Mouse (Mus musculus) neural tube, embryonic 15.5 days (tissue): ENCODE results near the gene Thrb. TPM values are rescaled to one million over a fixed set of nuclear protein-coding genes. Genes with fewer than 3 reads are reported as not detected.

Source experiments
- ATAC-seq: fragments of 200-750 bp; cut with Nextera tagmentation; 2 replicates; pipeline ENCODE4 v1.8.0; 2017; ENCODE audit warnings: mild to moderate bottlenecking, moderate TSS enrichment, moderate library complexity; ENCODE audit not compliant: low FRiP score
- H3K27ac ChIP-seq: fragments of 300-500 bp; sonication (generic); replicated peaks from 2 replicates; pipeline ENCODE4 v1.5.1; 2015; ENCODE audit warnings: mild to moderate bottlenecking, inconsistent platforms
- H3K27me3 ChIP-seq: fragments of 300-500 bp; sonication (generic); replicated peaks from 2 replicates; pipeline ENCODE4 v1.6.1; 2015; ENCODE audit warnings: inconsistent platforms
- H3K36me3 ChIP-seq: fragments of 300-500 bp; sonication (generic); 2 replicates; pipeline ENCODE4 v1.6.1; 2015; ENCODE audit warnings: inconsistent platforms
- H3K4me1 ChIP-seq: fragments of 300-500 bp; sonication (generic); 2 replicates; pipeline ENCODE4 v1.6.1; 2015; ENCODE audit warnings: inconsistent platforms
- H3K4me2 ChIP-seq: fragments of 300-500 bp; sonication (generic); 2 replicates; pipeline ENCODE4 v1.6.1; 2015; ENCODE audit warnings: inconsistent platforms, mild to moderate bottlenecking, moderate library complexity
- H3K4me3 ChIP-seq: fragments of 300-500 bp; sonication (generic); replicated peaks from 2 replicates; pipeline ENCODE4 v1.5.1; 2015; ENCODE audit warnings: mild to moderate bottlenecking, inconsistent platforms
- H3K9ac ChIP-seq: fragments of 300-500 bp; sonication (generic); replicated peaks from 2 replicates; pipeline ENCODE4 v1.6.1; 2015; ENCODE audit warnings: mild to moderate bottlenecking, inconsistent platforms
- H3K9me3 ChIP-seq: fragments of 300-500 bp; sonication (generic); replicated peaks from 2 replicates; pipeline ENCODE4 v1.6.1; 2016; ENCODE audit warnings: inconsistent platforms
- WGBS: fragments of 180-500 bp; shearing (Covaris S2); methylation state at CpG from one replicate; pipeline ENCODE4 v1.1.7; 2015; ENCODE audit warnings: mixed read lengths; 5-methylcytosine and 5-hydroxymethylcytosine counted together
- polyA plus RNA-seq: library from polyadenylated mRNA; unstranded; fragments of >200 nt; fragmentation: Nextera tagmentation; extraction: Ambion mirVana; gene quantifications from 2 replicates; pipeline ENCODE4 v1.2.1, GENCODE M21; 2015

Thrb gene
- polyA plus RNA-seq, 1 experiment from 2014 or later: 1.0 TPM

GRCm38 (mm10) chr14:17662087-17662486 lies 2.0 kb downstream of the Thrb start:
- WGBS: 40% methylated on average over 5 of the region's 5 CpGs
- Histone ChIP-seq H3K9ac (no peak overlapping the region), H3K27me3 (peaks cover 14% of the 10 kb centered on the region), H3K4me3 (no peak overlapping the region), H3K4me2 (peak overlapping the region; percentile 97), H3K27ac (no peak overlapping the region), H3K4me1 (peaks cover 23% of the 10 kb centered on the region), H3K9me3 (no peaks in the 10 kb centered on the region), H3K36me3 (no peaks in the 10 kb centered on the region)
- ATAC-seq: no peak

- WGBS: 89% methylated on average over 1 of the region's 1 CpGs
Measured at GRCm38 (mm10) chr14:17674335-17674734, 14.3 kb downstream of the Thrb start.

GRCm38 (mm10) chr14:17675214-17675613 lies 15.2 kb downstream of the Thrb start:
- no peak for ATAC-seq
- WGBS: 94% methylated on average over 3 of the region's 3 CpGs
- H3K9me3 ChIP-seq: no peaks in the 10 kb centered on the region
- no peaks in the 10 kb centered on the region for H3K4me1 ChIP-seq
- no peak overlapping the region for H3K4me3 ChIP-seq
- no peaks in the 10 kb centered on the region for H3K36me3 ChIP-seq
- no peak overlapping the region for H3K27ac ChIP-seq
- H3K4me2 ChIP-seq: no peak overlapping the region
- no peaks in the 10 kb centered on the region for H3K27me3 ChIP-seq
- H3K9ac ChIP-seq: no peak overlapping the region

More at GRCm38 (mm10) chr14:17674335-17674734, 14.3 kb downstream of the Thrb start:
- Histone ChIP-seq H3K9ac (no peak overlapping the region), H3K27me3 (no peaks in the 10 kb centered on the region), H3K27ac (no peak overlapping the region), H3K4me3 (no peak overlapping the region), H3K36me3 (no peaks in the 10 kb centered on the region), H3K4me1 (no peaks in the 10 kb centered on the region), H3K9me3 (no peaks in the 10 kb centered on the region), H3K4me2 (no peak overlapping the region)
- ATAC-seq: no peak

- H3K9me3 ChIP-seq: no peaks in the 10 kb centered on the region
- no peak overlapping the region for H3K9ac ChIP-seq
- no peak overlapping the region for H3K4me2 ChIP-seq
- H3K36me3 ChIP-seq: no peaks in the 10 kb centered on the region
- ATAC-seq: no peak
- H3K4me1 ChIP-seq: no peaks in the 10 kb centered on the region
- no peak overlapping the region for H3K27ac ChIP-seq
- no peak overlapping the region for H3K4me3 ChIP-seq
- H3K27me3 ChIP-seq: no peaks in the 10 kb centered on the region
Measured at GRCm38 (mm10) chr14:17681479-17681878, 21.4 kb downstream of the Thrb start.

GRCm38 (mm10) chr14:17684881-17685280 lies 24.8 kb downstream of the Thrb start:
- 92% methylated on average over 1 of the region's 1 CpGs for WGBS
- ATAC-seq: no peak

GRCm38 (mm10) chr14:17685491-17685890 lies 25.4 kb downstream of the Thrb start:
- no peak for ATAC-seq
- no peak overlapping the region for H3K27ac ChIP-seq
- WGBS: 96% methylated on average over 3 of the region's 3 CpGs

More at GRCm38 (mm10) chr14:17684881-17685280, 24.8 kb downstream of the Thrb start:
- no peak overlapping the region for H3K9ac ChIP-seq
- no peaks in the 10 kb centered on the region for H3K36me3 ChIP-seq
- H3K4me1 ChIP-seq: no peaks in the 10 kb centered on the region
- H3K4me3 ChIP-seq: no peak overlapping the region
- H3K9me3 ChIP-seq: no peaks in the 10 kb centered on the region
- no peak overlapping the region for H3K27ac ChIP-seq
- no peak overlapping the region for H3K4me2 ChIP-seq
- no peaks in the 10 kb centered on the region for H3K27me3 ChIP-seq

GRCm38 (mm10) chr14:17686939-17687338 lies 26.9 kb downstream of the Thrb start:
- Histone ChIP-seq H3K36me3 (no peaks in the 10 kb centered on the region), H3K27me3 (no peaks in the 10 kb centered on the region), H3K4me1 (no peaks in the 10 kb centered on the region), H3K9me3 (no peaks in the 10 kb centered on the region), H3K27ac (no peak overlapping the region), H3K4me3 (no peak overlapping the region), H3K4me2 (no peak overlapping the region), H3K9ac (no peak overlapping the region)
- 57% methylated on average over 3 of the region's 3 CpGs for WGBS
- no peak for ATAC-seq

More at GRCm38 (mm10) chr14:17685491-17685890, 25.4 kb downstream of the Thrb start:
- H3K4me3 ChIP-seq: no peak overlapping the region
- H3K4me1 ChIP-seq: no peaks in the 10 kb centered on the region
- H3K36me3 ChIP-seq: no peaks in the 10 kb centered on the region
- no peaks in the 10 kb centered on the region for H3K27me3 ChIP-seq
- H3K9ac ChIP-seq: no peak overlapping the region
- H3K9me3 ChIP-seq: no peaks in the 10 kb centered on the region
- no peak overlapping the region for H3K4me2 ChIP-seq

- H3K4me1 ChIP-seq: no peaks in the 10 kb centered on the region
- 78% methylated on average over 1 of the region's 1 CpGs for WGBS
- no peaks in the 10 kb centered on the region for H3K9me3 ChIP-seq
- H3K9ac ChIP-seq: no peak overlapping the region
- H3K4me3 ChIP-seq: no peak overlapping the region
- no peak overlapping the region for H3K27ac ChIP-seq
- no peaks in the 10 kb centered on the region for H3K36me3 ChIP-seq
- no peak for ATAC-seq
- no peaks in the 10 kb centered on the region for H3K27me3 ChIP-seq
- H3K4me2 ChIP-seq: no peak overlapping the region
Measured at GRCm38 (mm10) chr14:17691246-17691645, 31.2 kb downstream of the Thrb start.

GRCm38 (mm10) chr14:17695526-17695925 lies 35.5 kb downstream of the Thrb start:
- WGBS: 88% methylated on average over 4 of the region's 4 CpGs
- no peak for ATAC-seq

GRCm38 (mm10) chr14:17697920-17698632 lies 38.0 kb downstream of the Thrb start:
- no peak overlapping the region for H3K9ac ChIP-seq
- no peak for ATAC-seq
- no peaks in the 10 kb centered on the region for H3K36me3 ChIP-seq
- H3K4me1 ChIP-seq: no peaks in the 10 kb centered on the region
- H3K4me2 ChIP-seq: no peak overlapping the region
- 88% methylated on average over 9 of the region's 9 CpGs for WGBS
- H3K4me3 ChIP-seq: no peak overlapping the region
- no peak overlapping the region for H3K27ac ChIP-seq
- H3K27me3 ChIP-seq: no peaks in the 10 kb centered on the region
- H3K9me3 ChIP-seq: no peaks in the 10 kb centered on the region

More at GRCm38 (mm10) chr14:17695526-17695925, 35.5 kb downstream of the Thrb start:
- Histone ChIP-seq H3K27me3 (no peaks in the 10 kb centered on the region), H3K9ac (no peak overlapping the region), H3K4me2 (no peak overlapping the region), H3K36me3 (no peaks in the 10 kb centered on the region), H3K4me1 (no peaks in the 10 kb centered on the region), H3K9me3 (no peaks in the 10 kb centered on the region), H3K4me3 (no peak overlapping the region), H3K27ac (no peak overlapping the region)

- H3K36me3 ChIP-seq: no peaks in the 10 kb centered on the region
- no peaks in the 10 kb centered on the region for H3K27me3 ChIP-seq
- no peaks in the 10 kb centered on the region for H3K4me1 ChIP-seq
- H3K9ac ChIP-seq: no peak overlapping the region
- H3K4me3 ChIP-seq: no peak overlapping the region
- H3K27ac ChIP-seq: no peak overlapping the region
- H3K4me2 ChIP-seq: no peak overlapping the region
- WGBS: 83% methylated on average over 3 of the region's 3 CpGs
- no peaks in the 10 kb centered on the region for H3K9me3 ChIP-seq
- no peak for ATAC-seq
Measured at GRCm38 (mm10) chr14:17700228-17700627, 40.2 kb downstream of the Thrb start.

- Histone ChIP-seq H3K27ac (no peak overlapping the region), H3K9ac (no peak overlapping the region), H3K4me2 (no peak overlapping the region), H3K36me3 (no peaks in the 10 kb centered on the region), H3K27me3 (no peaks in the 10 kb centered on the region), H3K4me3 (no peak overlapping the region), H3K9me3 (no peaks in the 10 kb centered on the region), H3K4me1 (no peaks in the 10 kb centered on the region)
- WGBS: 77% methylated on average over 7 of the region's 7 CpGs
- no peak for ATAC-seq
Measured at GRCm38 (mm10) chr14:17713297-17713904, 53.3 kb downstream of the Thrb start.
